Mouse (Mus musculus) spleen, adult 18-20 months (tissue): Measurements from ENCODE around the gene Nav2.

ENCODE experiments used
- DNase-seq, 2 experiments: peaks; one replicate each; pipeline ENCODE4 v3.0.0; 2022; ENCODE audit warnings: mixed read lengths in 2 of 2

The Nav2 gene

DNA sequence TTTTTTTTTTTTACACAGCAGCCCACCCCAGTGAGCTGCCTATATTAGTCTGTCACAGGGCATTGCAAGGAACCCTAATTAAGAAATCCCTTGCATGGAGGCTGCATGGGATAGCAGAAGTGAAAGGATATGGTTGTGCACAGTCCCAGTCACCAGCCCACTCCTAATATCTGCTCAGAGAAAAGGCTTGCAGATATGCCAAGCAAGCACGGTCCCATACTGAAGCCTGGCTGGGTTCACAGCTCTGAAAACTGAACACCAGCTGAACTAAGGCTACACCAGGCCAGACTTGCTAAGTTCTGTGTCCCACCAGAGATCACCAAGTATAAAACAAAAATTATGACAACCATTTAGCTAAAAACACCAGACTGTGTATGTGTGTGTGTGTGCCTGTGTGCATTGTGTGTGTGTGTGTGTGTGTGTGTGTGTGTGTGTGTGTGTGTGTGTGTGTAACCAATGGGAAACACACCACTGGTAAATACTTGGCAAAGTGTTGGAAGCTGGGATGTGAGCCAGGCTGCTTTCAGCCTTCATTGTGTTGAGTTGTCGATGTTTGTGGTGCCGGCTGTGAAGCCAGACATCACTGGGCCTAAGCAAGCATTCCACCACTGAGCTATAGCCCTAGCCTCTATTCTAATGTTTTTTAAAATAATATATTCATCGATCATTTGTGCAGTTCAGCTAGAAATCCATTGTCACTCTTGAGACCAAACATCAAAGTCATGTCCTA, 156.4 kb downstream of the Nav2 start:
- no peak for DNase-seq

DNA sequence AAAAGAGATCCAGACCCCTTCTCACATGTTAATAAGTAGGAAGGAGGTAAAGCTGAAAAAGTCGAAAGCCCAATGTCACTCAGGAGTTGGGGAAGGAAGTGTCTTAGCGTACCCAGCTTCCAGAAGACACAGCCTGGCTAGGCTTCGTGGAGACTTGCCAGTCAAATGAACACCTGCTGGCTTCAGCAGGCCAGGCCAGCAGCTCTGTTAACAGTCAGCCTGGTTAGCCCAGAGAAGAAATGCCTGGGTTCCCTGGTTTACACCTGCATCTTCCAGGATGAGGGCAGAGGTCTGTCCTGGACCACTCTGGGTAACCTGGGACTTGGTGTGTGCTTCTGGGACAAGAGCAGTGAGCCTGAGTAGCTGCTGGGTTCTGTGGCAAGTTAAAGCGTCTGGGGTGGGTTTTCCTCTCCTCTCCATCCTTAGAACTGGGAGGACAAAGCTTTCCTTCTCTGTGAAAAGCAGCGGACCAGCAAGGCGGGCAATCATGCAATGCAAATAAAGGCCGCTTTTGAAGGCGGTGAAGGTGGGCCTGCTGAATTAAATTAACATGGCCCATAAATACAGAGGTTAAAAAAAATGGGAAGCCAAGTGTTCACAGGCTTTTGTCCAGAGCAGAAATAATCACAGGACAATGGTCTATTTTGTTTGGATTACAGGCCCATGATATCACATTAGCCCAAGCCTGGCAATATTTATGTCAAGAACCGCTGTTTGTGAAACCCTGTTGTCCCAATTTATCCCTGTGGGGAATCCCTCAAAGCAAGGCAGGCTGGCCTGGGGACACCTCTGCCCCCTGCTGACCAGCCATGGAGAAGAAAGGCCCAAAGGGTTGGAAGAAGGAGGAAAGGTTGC, 157.3 kb downstream of the Nav2 start:
- DNase-seq = no peak

DNA sequence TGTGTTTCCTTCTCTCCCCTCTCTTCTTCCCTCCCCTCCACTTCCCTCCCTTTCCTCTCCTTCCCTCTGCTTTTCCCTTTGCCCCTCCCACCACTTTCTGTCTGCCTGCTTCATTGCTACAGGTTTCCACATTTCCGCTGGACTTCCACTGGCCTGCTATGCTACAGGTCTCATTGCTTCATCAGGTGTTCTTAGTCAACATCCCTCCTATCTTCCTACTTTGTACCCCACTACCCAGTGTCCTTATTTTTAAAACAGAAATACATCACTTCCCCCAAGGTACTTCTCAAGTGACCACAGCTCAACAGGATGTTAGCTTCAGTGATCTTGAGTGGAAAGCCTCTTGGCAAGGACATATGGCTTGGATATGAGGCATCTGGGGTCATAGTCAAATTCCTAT, 158.3 kb downstream of the Nav2 start:
- DNase-seq = no peak

- DNase-seq = no peak
Observed at GRCm38 (mm10) chr7:49069396-49069961, 161.0 kb downstream of the Nav2 start.

- no peak for DNase-seq
Observed at GRCm38 (mm10) chr7:49070621-49071020, 162.1 kb downstream of the Nav2 start.

DNA sequence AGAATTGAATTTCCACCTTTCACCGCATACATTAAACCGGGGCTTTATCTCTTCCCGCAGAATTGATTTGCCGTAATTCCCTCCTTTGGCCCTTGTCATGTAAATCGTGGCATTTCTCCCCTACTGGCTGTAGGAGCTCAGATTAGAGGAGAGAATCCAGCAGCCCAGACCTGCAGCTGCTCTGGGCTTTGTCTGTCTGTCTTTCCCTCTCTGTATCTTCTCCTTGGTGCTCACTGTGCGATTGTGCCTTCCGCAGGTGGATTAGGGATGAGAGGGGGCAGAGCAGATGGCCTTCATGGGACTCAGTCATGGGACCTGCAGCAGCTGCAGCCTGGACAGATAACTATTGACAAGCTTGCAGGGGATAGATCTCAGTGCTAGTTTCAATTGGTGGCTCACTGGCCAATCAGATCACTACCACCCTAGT, 162.6 kb downstream of the Nav2 start:
- no peak for DNase-seq

GRCm38 (mm10) chr7:49075333-49075934, 166.9 kb downstream of the Nav2 start:
- DNase-seq = no peak

DNA sequence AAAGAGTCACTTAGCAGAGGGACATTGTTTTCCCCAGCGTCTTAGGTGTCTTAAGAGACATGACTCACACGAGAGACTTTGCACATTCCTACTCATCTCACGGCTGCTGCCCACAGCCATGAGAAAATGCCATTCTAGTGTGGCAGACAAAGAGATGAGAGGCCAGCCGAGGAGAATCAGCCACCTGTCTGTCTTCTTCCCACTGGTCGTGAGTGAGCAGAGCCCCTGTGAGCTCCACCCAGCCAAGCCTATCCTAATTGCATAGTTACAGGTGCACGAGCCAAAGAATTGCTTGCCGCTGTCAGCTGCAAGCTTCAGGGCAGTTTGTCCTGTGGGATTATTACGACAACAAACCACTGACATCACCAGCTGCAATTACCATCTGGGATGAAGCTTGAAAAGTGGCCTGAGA, 167.8 kb downstream of the Nav2 start:
- no peak for DNase-seq

DNA sequence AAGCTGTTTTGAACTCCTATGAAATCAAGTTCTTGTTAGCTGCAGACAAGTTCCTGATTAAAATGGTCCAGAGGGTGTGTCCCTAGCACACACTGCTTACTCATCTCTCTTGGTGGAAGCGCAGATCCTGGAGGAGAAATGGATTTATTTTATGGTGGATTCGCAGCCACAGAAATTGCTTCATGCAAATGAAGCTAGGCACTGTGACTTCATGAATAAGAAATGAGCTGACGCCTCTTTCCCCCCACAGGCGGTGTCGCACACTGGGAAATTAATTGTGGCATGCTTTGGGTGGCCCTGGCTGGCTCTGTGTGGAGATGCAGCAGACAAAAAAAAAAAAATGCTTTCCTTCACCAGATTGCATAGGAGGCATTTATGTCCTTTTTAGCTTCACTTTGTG, 170.4 kb downstream of the Nav2 start:
- DNase-seq = no peak

- no peak for DNase-seq
Observed at GRCm38 (mm10) chr7:49082585-49083165, 174.2 kb downstream of the Nav2 start.

DNA sequence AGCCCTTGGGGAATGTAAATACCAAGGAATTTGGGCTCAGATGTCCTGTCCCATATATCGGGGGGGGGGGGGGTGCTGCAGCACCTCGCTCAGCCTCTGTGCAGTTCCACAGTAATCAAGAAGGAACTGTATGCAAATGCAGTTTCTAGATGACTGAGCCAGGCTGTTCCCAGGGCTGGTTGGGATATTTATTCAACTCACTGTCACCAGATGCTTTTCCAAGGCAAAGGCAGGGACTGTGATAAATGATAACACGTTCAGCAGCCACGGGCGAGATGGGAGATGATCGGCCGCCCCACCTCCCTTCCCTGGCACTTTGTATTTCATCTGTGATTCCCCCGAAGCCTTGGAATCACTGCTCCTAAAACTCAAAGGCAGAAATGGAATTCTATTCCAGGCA, 176.3 kb downstream of the Nav2 start:
- no peak for DNase-seq

DNA sequence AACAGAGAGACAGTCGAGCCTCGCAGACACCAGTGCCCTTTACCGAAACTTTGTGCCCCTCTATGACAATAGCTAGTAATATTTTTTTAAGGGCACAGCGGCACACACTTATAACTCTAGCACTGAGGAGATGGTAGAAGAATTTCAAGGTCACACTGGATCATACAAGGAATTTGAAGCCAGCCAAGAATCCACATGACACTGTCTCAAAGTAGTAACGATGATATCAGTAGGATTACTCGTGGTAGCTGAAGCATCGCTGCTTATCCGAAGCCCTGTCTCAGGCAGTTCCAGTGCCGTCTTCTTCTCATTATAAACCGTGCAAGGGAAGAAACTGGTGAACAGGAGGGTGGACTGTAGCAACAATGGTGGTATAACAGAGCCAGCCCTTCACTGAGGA, 177.2 kb downstream of the Nav2 start:
- no peak for DNase-seq

GRCm38 (mm10) chr7:49087154-49087553, 178.6 kb downstream of the Nav2 start:
- no peak for DNase-seq

DNA sequence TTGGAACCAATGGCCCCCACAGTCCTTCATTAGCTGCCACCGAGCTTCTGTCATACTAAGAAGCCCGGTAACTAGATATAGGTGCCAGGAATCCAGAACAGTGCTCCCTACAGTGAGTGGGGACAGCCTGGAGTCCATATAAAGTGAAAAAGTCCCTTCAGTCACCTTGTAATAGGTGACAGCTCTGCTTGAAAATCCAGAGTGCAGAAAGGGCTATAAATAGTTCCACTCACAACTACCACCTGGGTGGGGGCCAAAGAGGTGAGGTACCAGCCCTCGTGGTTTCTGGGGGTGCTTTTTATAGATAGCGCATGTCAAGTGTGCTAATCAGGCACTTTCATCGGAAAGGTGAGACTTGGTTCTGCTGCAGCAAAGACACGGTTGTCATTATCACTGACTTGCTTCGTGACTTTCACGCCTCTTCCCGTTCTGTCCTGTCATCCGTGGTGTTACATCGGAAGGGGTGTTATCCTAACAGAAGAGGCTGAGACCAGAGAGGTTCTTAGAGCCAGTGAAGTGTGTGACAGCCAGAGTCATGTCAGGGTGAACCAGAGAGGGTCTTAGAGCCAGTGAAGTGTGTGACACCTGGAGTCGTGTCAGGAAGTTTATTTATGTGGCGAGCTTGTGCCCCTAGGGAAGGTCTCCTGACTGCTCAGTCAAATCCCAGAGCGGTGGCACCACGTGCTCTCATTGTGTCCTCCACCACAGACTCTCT, 179.8 kb downstream of the Nav2 start:
- no peak for DNase-seq

DNA sequence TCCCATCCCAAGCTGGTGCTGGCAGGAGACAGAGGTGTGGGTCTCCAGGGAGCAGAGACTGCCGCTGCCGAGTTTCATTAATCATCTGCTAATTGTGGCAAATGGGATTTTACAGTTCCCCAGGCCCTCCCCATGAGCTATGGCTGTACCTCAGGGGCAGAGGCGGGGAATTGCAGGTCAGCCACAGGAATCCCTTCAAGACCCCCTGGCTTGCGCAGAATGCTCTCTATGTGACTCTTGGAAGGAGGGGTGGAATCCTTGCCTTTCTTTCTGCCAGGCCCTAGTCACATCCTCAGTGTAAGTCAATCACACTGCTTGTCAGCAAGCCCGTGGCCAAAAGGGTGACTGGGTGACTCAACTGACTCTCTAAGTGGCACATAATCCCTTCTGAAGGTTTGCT, 182.9 kb downstream of the Nav2 start:
- DNase-seq = no peak

DNA sequence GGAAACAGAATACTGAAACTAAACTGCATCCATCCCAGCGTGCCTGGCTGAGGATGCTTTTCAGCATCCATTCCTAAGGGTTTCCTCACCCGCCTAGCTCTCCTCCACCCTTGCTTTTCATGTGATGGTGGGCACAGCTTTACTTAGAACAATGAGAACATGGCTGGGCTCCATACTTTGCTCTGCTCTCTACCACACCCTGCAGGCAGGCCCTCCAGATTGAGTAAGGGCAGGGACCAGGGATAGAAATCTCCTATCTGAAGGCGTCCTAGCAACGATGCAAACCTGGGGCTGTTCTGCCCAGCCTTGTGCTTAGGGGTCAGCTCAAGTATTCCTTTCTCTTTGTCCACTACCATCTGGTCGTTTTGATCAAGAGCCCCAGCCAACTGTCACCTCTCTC, 183.4 kb downstream of the Nav2 start:
- no peak for DNase-seq

DNA sequence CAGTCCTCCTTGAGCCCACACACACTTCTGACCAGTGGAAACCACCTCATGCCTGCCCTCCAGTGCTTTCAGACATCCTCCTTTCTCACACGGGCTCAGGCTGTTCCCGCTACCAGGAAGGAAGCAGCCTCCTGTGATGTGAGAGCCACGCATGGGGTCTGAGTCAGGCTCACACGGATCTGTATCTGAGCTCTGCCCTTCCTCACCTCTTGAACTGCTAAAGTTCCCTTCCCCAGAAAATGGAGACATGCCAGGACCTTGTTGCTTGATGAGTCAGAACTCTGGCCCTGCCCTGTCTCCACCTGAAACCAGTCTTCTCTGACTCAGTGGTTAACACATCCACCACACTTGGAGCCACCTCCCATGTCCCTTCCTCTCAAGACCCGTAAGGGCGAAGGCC, 185.1 kb downstream of the Nav2 start:
- no peak for DNase-seq

DNA sequence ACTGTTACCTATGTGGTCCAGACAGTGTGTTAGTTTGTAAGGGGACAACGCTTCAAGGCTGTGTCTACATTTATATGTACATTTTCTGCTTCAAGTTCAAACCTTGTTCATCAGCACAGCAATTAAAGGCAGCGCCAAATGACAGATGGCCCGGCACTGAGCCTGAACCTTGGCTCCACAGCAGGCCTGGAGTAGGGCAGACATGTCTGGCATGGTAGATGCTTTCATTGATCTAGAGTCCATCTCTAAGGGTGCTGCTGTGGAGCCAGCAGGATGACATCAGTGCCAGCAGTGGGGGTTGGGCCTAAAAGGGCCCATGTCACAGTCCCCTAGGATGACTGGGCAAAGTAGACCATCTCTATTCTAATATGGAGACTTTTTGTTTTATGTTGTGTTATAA, 186.0 kb downstream of the Nav2 start:
- no peak for DNase-seq

DNA sequence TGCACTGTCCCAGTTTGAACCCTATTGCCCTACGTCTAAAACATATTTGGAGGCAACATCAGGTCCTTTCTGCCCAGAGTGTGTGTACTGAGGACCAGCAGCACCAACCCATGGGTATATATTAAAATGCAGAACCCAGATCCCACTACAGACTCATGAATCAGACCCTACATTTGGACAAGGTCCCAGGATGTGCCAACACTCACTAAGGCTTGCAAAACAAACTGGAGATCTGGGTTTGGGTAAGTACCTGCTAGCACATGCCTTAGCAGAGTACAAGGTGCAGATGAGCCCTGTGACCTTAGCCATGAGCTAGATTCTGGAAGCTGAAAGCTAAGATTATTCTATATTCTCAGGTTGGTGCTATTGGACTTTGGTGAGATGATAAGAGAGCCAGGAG, 192.8 kb downstream of the Nav2 start:
- DNase-seq = no peak

- no peak for DNase-seq
Observed at GRCm38 (mm10) chr7:49102223-49102622, 193.7 kb downstream of the Nav2 start.

DNA sequence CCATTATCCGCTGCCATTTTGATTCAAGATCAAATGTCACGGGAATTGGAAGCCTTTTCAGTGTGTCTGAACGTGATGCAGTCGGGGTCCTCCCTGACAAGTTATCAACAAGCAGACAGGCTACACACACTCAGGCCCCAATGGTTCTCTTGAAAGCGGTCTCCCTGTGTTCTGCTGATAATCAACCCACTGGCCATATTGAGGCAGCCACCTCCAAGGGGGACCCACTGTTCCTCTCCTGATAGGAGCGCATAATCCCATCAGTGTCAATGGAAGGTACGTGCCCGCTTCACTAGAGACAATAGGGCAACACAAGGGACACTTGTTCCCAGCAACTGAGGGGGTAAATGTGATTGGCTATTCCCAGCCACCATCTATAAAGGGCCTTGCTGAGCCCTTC, 195.9 kb downstream of the Nav2 start:
- DNase-seq = no peak

GRCm38 (mm10) chr7:49104793-49105192, 196.3 kb downstream of the Nav2 start:
- no peak for DNase-seq

DNA sequence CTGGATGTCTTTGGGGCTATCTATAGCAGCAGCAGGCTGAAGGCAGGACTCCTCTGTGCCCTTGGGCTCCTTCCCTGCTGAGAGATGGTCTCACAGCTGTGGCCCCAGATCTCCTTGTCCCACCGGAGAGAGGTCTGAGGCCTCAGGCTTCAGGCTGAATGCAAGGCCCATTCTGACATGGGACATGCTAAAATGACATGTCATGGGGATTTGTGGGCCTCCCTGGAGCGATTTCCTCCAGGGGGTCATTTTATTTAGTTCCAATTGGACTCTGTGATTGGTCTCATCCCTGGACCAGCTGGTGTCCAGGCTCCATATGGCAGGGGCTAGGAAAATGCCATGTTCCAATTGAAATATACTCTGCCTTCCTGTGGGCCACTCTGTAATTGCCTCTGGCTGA, 197.0 kb downstream of the Nav2 start:
- no peak for DNase-seq
